Mouse (Mus musculus) embryonic facial prominence, embryonic 12.5 days (tissue): ENCODE data around the gene Zbtb16. TPM values are rescaled to one million over a fixed set of nuclear protein-coding genes. Genes with fewer than 3 reads are reported as not detected.

Source experiments
- ATAC-seq: fragments of 200-750 bp; cut with Nextera tagmentation; 2 replicates; pipeline ENCODE4 v1.8.0; 2017; ENCODE audit not compliant: insufficient number of reproducible peaks, insufficient read depth, low FRiP score, low TSS enrichment
- H3K27ac ChIP-seq: fragments of 300-500 bp; sonication (generic); 2 replicates; pipeline ENCODE4 v1.5.1; 2016; ENCODE audit warnings: mild to moderate bottlenecking
- H3K27me3 ChIP-seq: fragments of 300-500 bp; sonication (generic); 2 replicates; pipeline ENCODE4 v1.6.1; 2016; ENCODE audit warnings: mild to moderate bottlenecking, moderate library complexity
- H3K36me3 ChIP-seq: fragments of 300-500 bp; sonication (generic); 2 replicates; pipeline ENCODE4 v1.6.1; 2016; ENCODE audit warnings: mild to moderate bottlenecking
- H3K4me1 ChIP-seq: fragments of 300-500 bp; sonication (generic); 2 replicates; pipeline ENCODE4 v1.6.1; 2016
- H3K4me2 ChIP-seq: fragments of 300-500 bp; sonication (generic); replicated peaks from 2 replicates; pipeline ENCODE4 v1.6.1; 2016; ENCODE audit warnings: mild to moderate bottlenecking, moderate library complexity
- H3K4me3 ChIP-seq: fragments of 300-500 bp; sonication (generic); 2 replicates; pipeline ENCODE4 v1.5.1; 2016; ENCODE audit warnings: mild to moderate bottlenecking
- H3K9ac ChIP-seq: fragments of 300-500 bp; sonication (generic); 2 replicates; pipeline ENCODE4 v1.6.1; 2016; ENCODE audit warnings: mild to moderate bottlenecking, moderate library complexity
- H3K9me3 ChIP-seq: fragments of 300-500 bp; sonication (generic); 2 replicates; pipeline ENCODE4 v1.6.1; 2016; ENCODE audit warnings: mild to moderate bottlenecking, moderate library complexity
- WGBS: fragments of 180-500 bp; shearing (Covaris S2); methylation state at CpG from one replicate; pipeline ENCODE4 v1.1.7; 2016; 5-methylcytosine and 5-hydroxymethylcytosine counted together
- polyA plus RNA-seq: library from polyadenylated mRNA; unstranded; fragments of >200 nt; fragmentation: Nextera tagmentation; extraction: Ambion mirVana; gene quantifications from 2 replicates; pipeline ENCODE4 v1.2.1, GENCODE M21; 2016

Gene Zbtb16
- polyA plus RNA-seq, 1 experiment from 2014 or later: 4.1 TPM

- no peaks in the 10 kb centered on the region for H3K9me3 ChIP-seq
- ATAC-seq: no peak
Observed at GRCm38 (mm10) chr9:48611032-48611431, 225.0 kb downstream of the Zbtb16 start.

GRCm38 (mm10) chr9:48609734-48610133 lies 226.3 kb downstream of the Zbtb16 start:
- Histone ChIP-seq H3K36me3 (no peaks in the 10 kb centered on the region), H3K4me2 (no peak overlapping the region), H3K9ac (no peak overlapping the region), H3K27ac (no peak overlapping the region), H3K9me3 (no peaks in the 10 kb centered on the region), H3K4me3 (no peak overlapping the region), H3K27me3 (no peaks in the 10 kb centered on the region), H3K4me1 (peaks cover 4% of the 10 kb centered on the region; the same call in 1 of the 2 replicates)
- WGBS: 67% methylated on average over 4 of the region's 4 CpGs
- ATAC-seq: no peak

More at GRCm38 (mm10) chr9:48611032-48611431, 225.0 kb downstream of the Zbtb16 start:
- Histone ChIP-seq H3K9ac (no peak overlapping the region), H3K4me1 (peaks cover 4% of the 10 kb centered on the region; the same call in 1 of the 2 replicates), H3K27ac (no peak overlapping the region), H3K36me3 (no peaks in the 10 kb centered on the region), H3K4me3 (no peak overlapping the region), H3K4me2 (no peak overlapping the region), H3K27me3 (no peaks in the 10 kb centered on the region)
- 25% methylated on average over 1 of the region's 1 CpGs for WGBS

- no peaks in the 10 kb centered on the region for H3K27me3 ChIP-seq
- peaks cover 4% of the 10 kb centered on the region; the same call in 1 of the 2 replicates for H3K4me1 ChIP-seq
- H3K9ac ChIP-seq: no peak overlapping the region
- H3K9me3 ChIP-seq: no peaks in the 10 kb centered on the region
- no peak overlapping the region for H3K27ac ChIP-seq
- H3K4me2 ChIP-seq: no peak overlapping the region
- no peaks in the 10 kb centered on the region for H3K36me3 ChIP-seq
- WGBS: 72% methylated on average over 7 of the region's 7 CpGs
- no peak overlapping the region for H3K4me3 ChIP-seq
- ATAC-seq: no peak
Observed at GRCm38 (mm10) chr9:48607417-48607816, 228.6 kb downstream of the Zbtb16 start.

GRCm38 (mm10) chr9:48606171-48606570 lies 229.9 kb downstream of the Zbtb16 start:
- H3K4me1 ChIP-seq: peaks cover 2% of the 10 kb centered on the region; the same call in 1 of the 2 replicates
- H3K4me3 ChIP-seq: no peak overlapping the region
- H3K27ac ChIP-seq: no peak overlapping the region

GRCm38 (mm10) chr9:48605697-48606096 lies 230.3 kb downstream of the Zbtb16 start:
- Histone ChIP-seq H3K4me1 (no peaks in the 10 kb centered on the region), H3K4me3 (no peak overlapping the region), H3K36me3 (no peaks in the 10 kb centered on the region), H3K27ac (no peak overlapping the region), H3K9ac (no peak overlapping the region), H3K4me2 (no peak overlapping the region), H3K9me3 (no peaks in the 10 kb centered on the region), H3K27me3 (no peaks in the 10 kb centered on the region)
- 88% methylated on average over 5 of the region's 5 CpGs for WGBS
- ATAC-seq: no peak

More at GRCm38 (mm10) chr9:48606171-48606570, 229.9 kb downstream of the Zbtb16 start:
- no peak for ATAC-seq
- H3K27me3 ChIP-seq: no peaks in the 10 kb centered on the region
- no peaks in the 10 kb centered on the region for H3K36me3 ChIP-seq
- 88% methylated on average over 7 of the region's 7 CpGs for WGBS
- no peak overlapping the region for H3K4me2 ChIP-seq
- no peak overlapping the region for H3K9ac ChIP-seq
- no peaks in the 10 kb centered on the region for H3K9me3 ChIP-seq

GRCm38 (mm10) chr9:48604939-48605598 lies 231.0 kb downstream of the Zbtb16 start, which contains the start of gene Nnmt:
Gene Nnmt (minus strand): TSS chr9:48605153.
- 38% methylated on average over 8 of the region's 8 CpGs for WGBS
- no peak within 1 kb of the TSS for H3K4me3 ChIP-seq
- 0 out of 2 replicates have a peak, but pooled peaks cover 2% of the 10 kb centered on the region for H3K4me1 ChIP-seq
- no peak for ATAC-seq
- no peaks in the 10 kb centered on the region for H3K36me3 ChIP-seq
- no peaks in the 10 kb centered on the region for H3K27me3 ChIP-seq
- no peak within 1 kb of the TSS for H3K9ac ChIP-seq
- no peaks in the 10 kb centered on the region for H3K9me3 ChIP-seq
- H3K4me2 ChIP-seq: no peak within 1 kb of the TSS
- H3K27ac ChIP-seq: peak within 1 kb of the TSS; percentile 36; the same call in 1 of the 2 replicates

Other genes with a start within 250 kb of the Zbtb16 start
- gene Nnmt, start 231.1 kb downstream of the Zbtb16 start, polyA plus RNA-seq: 5.2 and 5.9 TPM in 2 replicates
- 1.8 and 2.1 TPM in 2 replicates for gene Htr3a, start 74.9 kb upstream of the Zbtb16 start, polyA plus RNA-seq
- gene Htr3b, start 128.8 kb upstream of the Zbtb16 start, polyA plus RNA-seq: 0.24 and 0.51 TPM in 2 replicates
- gene Usp28, start 149.2 kb upstream of the Zbtb16 start, polyA plus RNA-seq: 50.0 and 54.1 TPM in 2 replicates
- gene Zw10, start 219.4 kb upstream of the Zbtb16 start, polyA plus RNA-seq: 51.7 and 51.9 TPM in 2 replicates
- 0.99 and 1.0 TPM in 2 replicates for gene Tmprss5, start 245.0 kb upstream of the Zbtb16 start, polyA plus RNA-seq